In the genomic region with DNA sequence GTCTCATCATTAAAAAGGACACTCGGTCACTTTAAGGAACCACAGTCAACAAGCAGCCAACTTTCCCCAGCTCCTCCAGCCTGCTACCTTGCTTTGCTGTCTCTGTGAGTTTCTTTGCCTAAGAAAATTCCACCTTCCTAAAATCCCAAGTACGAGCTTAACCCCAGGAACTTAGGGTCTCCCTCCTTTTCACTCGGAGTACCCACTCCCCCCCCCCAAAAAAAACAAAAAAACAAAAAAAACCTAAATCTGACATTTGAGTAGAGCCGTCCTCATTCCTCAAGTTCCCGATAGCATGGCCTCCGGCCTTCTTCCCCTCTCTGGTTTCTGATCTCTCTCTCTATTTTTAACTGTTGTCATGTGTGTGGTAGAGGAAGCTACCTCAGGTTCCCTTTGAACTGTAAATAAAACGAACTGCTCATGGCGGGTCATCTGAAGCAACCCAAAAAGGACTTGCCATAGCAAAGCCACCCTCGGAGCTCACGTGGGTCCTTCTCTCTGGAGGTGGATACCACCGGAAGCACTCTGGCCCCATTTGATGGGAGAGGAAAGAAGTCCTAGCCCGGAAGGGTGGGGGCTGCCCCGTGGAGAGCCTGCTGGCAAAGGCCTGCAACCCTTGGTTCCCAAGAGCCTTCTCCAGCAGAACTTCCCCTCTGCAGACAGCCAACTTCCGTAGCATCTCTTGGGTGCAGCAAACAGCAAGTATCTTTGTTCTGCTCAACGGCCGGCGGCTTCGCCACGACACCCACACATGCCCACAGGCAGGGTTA, we compare ENCODE assay signal across 8 mouse cellular contexts. TPM values are rescaled to one million over a fixed set of nuclear protein-coding genes. Genes with fewer than 3 reads are reported as not detected.
A peak's percentile ranks its signal among the peaks of the same experiment; 100 is the strongest.
DNase-seq lines count a peak whose midpoint lies in the region; ATAC-seq and TF ChIP-seq lines count a peak whose summit lies in the region.

A gene (minus strand): TSS at position 362 of the 770 bp plus-strand sequence.

- H3K9me3 ChIP-seq in heart, embryonic 11.5 days (replicated peaks; ENCODE audit: control insufficient read depth, low read length), result no peaks in the 10 kb centered on the region
- no peaks in the 10 kb centered on the region for H3K9me3 ChIP-seq in lung, postnatal 0 days (ENCODE audit: low read length)

- H3K36me3 ChIP-seq in heart, embryonic 11.5 days (ENCODE audit: control insufficient read depth, insufficient read depth, low read length), result no peaks in the 10 kb centered on the region
- no peaks in the 10 kb centered on the region for H3K36me3 ChIP-seq in lung, postnatal 0 days (ENCODE audit: insufficient read depth, low read length)

- no peak for ATAC-seq in heart, embryonic 11.5 days (replicated peaks; ENCODE audit: insufficient number of reproducible peaks, low FRiP score, low TSS enrichment)
- ATAC-seq in inflammation-experienced regulatory T-cells, adult 6 months, result peak; percentile 12
- ATAC-seq in lung, postnatal 0 days, result peak; percentile 48
- ATAC-seq in erythroid progenitor cell, adult 5-6 weeks (replicated peaks; ENCODE audit: low FRiP score, poor library complexity, severe bottlenecking), result no peak

- peaks cover 9% of the 10 kb centered on the region for H3K27me3 ChIP-seq in heart, embryonic 11.5 days (ENCODE audit: control insufficient read depth, insufficient read depth, low read length)
- no peaks in the 10 kb centered on the region for H3K27me3 ChIP-seq in lung, postnatal 0 days (replicated peaks; ENCODE audit: insufficient read depth, low read length)

- DNase-seq in heart, adult 11 months, result peak; percentile 97
- DNase-seq in lung, postnatal 0 days (ENCODE audit: low spot score), result peak; percentile 35
- peak; percentile 60 to 80 for DNase-seq in spleen, postnatal 4 days (ENCODE audit: low spot score in 2 of 2)
- DNase-seq in adrenal gland, postnatal 25 days, result no peak

- TF ChIP-seq POLR2A in bone marrow, adult 2 months (IDR thresholded peaks at IDR 0.05; ENCODE audit: borderline replicate concordance, control insufficient read depth, low read depth, low read length), result 0 out of 2 replicates have a peak, but pooled peaks have one; percentile 43

- TF ChIP-seq CTCF in bone marrow, adult 2 months (IDR thresholded peaks at IDR 0.05; ENCODE audit: control insufficient read depth, insufficient read depth, low read length), result no peak
- TF ChIP-seq CTCF in lung, postnatal 0 days (IDR thresholded peaks at IDR 0.05), result no peak

- 59% methylated on average over 19 of the region's 19 CpGs for WGBS in heart, embryonic 11.5 days (ENCODE audit: insufficient replicate concordance)
- 3% methylated on average over 19 of the region's 19 CpGs for WGBS in bone marrow, adult 2 months
- WGBS in lung, postnatal 0 days, result 48% methylated on average over 19 of the region's 19 CpGs

- no peak within 1 kb of the TSS for H3K9ac ChIP-seq in heart, embryonic 11.5 days (ENCODE audit: low read depth, low read length)
- no peak within 1 kb of the TSS for H3K9ac ChIP-seq in lung, postnatal 0 days (replicated peaks; ENCODE audit: low read depth)

- H3K4me1 ChIP-seq in heart, embryonic 11.5 days (ENCODE audit: control insufficient read depth, insufficient read depth, low read length), result peaks cover 10% of the 10 kb centered on the region
- H3K4me1 ChIP-seq in bone marrow, adult 2 months (ENCODE audit: control insufficient read depth, insufficient read depth, low read length), result peaks cover 16% of the 10 kb centered on the region
- H3K4me1 ChIP-seq in lung, postnatal 0 days (ENCODE audit: insufficient read depth, low read depth, low read length), result no peaks in the 10 kb centered on the region

- H3K4me2 ChIP-seq in heart, embryonic 11.5 days, result no peak within 1 kb of the TSS
- no peak within 1 kb of the TSS for H3K4me2 ChIP-seq in lung, postnatal 0 days (replicated peaks; ENCODE audit: low read depth, low read length)

- H3K27ac ChIP-seq in heart, embryonic 11.5 days (ENCODE audit: low read depth, low read length), result no peak within 1 kb of the TSS
- peak within 1 kb of the TSS; percentile 95 for H3K27ac ChIP-seq in bone marrow, adult 2 months (ENCODE audit: control insufficient read depth, insufficient read depth, low read depth, low read length, poor library complexity)
- H3K27ac ChIP-seq in lung, postnatal 0 days (ENCODE audit: low read length), result no peak within 1 kb of the TSS

- H3K4me3 ChIP-seq in heart, embryonic 11.5 days (ENCODE audit: low read depth, low read length), result no peak within 1 kb of the TSS
- H3K4me3 ChIP-seq in bone marrow, adult 2 months (replicated peaks; ENCODE audit: control insufficient read depth, low read depth, low read length), result peak within 1 kb of the TSS; percentile 62
- H3K4me3 ChIP-seq in lung, postnatal 0 days (ENCODE audit: low read depth, low read length), result no peak within 1 kb of the TSS

- no peak for TF ChIP-seq EP300 in lung, postnatal 0 days (IDR thresholded peaks at IDR 0.05)

RNA-seq across cellular contexts. Expression of the gene that starts here (rescaled TPM):
- polyA plus RNA-seq in heart, embryonic 11.5 days (2014; fragmentation: Nextera tagmentation; extraction: Ambion mirVana), result 2.3 and 3.2 TPM in 2 replicates
- 41.8 and 88.3 TPM in 2 replicates for polyA plus RNA-seq in bone marrow, adult 2 months (2011; ENCODE audit: insufficient read depth, insufficient read length, low replicate concordance, missing spikeins)
- polyA plus RNA-seq in inflammation-experienced regulatory T-cells, adult 6 months (2017; shearing (Covaris generic)), result 100 to 1,000 TPM; 108 to 124 (median 115) TPM
- polyA plus RNA-seq in lung, postnatal 0 days (2015; fragmentation: Nextera tagmentation; extraction: Ambion mirVana), result 3.8 and 4.0 TPM in 2 replicates
- 5.9 and 8.6 TPM in 2 replicates for total RNA-seq in erythroid progenitor cell, adult 5-6 weeks (2015; ENCODE audit: low replicate concordance)
- total RNA-seq in erythroid progenitor cell, adult 5-6 weeks (2017; ENCODE audit: low replicate concordance), result 7.8 and 16.3 TPM in 2 replicates
- total RNA-seq in adrenal gland, postnatal 25 days (2021), result 2.0 and 4.4 TPM in 2 replicates

Comparison
In these comparisons a context has a peak if more than half of its experiments do, and no peak if none do; other contexts are left out.
1. ATAC-seq: peak in inflammation-experienced regulatory T-cells, adult 6 months (single experiment) and lung, postnatal 0 days (single experiment); none in heart, embryonic 11.5 days (single experiment) and erythroid progenitor cell, adult 5-6 weeks (single experiment).